Mouse (Mus musculus) layer of hippocampus, postnatal 10 days (tissue): ENCODE results near the gene Gramd1b. TPM values are rescaled to one million over a fixed set of nuclear protein-coding genes. Genes with fewer than 3 reads are reported as not detected.

Experiments
- DNase-seq, 2 experiments: peaks; one replicate each; pipeline ENCODE4 v3.0.0; 2021; ENCODE audit warnings: low spot score in 2 of 2
- long read RNA-seq: library from polyadenylated mRNA; stranded (forward); transcript quantifications from one replicate; pipeline ENCODE4 v2.0.0, GENCODE M21; 2023
- total RNA-seq, 2 experiments: library from RNA; stranded (reverse); gene quantifications; 2 replicates each; pipeline ENCODE4 v1.2.3; 2021

The Gramd1b gene
- 100 to 1,000 TPM; 122 to 128 TPM for total RNA-seq
- long read RNA-seq, partial matches to known transcripts = 12 of 19 reads
- long read RNA-seq, other reads (novel, unspliced or antisense) = 7 of 19 reads

DNA sequence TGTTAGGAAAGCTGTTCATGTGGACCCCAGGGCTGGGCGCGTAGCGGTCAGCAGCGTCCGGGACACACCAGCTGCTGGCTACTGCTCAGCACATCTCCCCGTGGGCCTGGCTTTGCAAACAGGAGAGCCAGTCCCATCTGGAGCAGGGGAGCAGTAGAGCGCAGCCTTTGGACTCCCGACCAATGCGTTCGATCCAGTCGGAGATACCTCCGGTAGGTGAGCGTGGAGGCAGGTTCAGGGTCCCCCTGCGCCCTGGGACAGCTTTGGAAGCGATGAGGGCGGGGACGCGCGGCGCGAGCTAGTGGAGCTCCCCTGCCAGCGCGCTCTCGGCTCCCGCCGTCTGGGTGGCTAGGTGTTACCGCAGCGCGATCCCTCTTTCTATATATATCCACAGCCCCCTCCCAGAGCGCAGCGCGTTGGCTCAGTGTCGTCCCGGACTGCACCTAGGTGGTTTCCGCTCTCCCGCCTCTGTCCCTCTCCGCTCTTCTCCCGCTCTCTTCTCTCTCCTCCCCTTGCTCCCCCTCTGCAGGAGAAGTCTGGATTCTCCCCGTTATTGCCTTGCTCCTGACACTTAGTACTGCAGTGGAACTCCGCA, at the start of gene Gramd1b:
Gene Gramd1b (minus strand): TSS at position 357 of the 595 bp plus-strand sequence.
- peak; percentile 41 to 55 for DNase-seq

DNA sequence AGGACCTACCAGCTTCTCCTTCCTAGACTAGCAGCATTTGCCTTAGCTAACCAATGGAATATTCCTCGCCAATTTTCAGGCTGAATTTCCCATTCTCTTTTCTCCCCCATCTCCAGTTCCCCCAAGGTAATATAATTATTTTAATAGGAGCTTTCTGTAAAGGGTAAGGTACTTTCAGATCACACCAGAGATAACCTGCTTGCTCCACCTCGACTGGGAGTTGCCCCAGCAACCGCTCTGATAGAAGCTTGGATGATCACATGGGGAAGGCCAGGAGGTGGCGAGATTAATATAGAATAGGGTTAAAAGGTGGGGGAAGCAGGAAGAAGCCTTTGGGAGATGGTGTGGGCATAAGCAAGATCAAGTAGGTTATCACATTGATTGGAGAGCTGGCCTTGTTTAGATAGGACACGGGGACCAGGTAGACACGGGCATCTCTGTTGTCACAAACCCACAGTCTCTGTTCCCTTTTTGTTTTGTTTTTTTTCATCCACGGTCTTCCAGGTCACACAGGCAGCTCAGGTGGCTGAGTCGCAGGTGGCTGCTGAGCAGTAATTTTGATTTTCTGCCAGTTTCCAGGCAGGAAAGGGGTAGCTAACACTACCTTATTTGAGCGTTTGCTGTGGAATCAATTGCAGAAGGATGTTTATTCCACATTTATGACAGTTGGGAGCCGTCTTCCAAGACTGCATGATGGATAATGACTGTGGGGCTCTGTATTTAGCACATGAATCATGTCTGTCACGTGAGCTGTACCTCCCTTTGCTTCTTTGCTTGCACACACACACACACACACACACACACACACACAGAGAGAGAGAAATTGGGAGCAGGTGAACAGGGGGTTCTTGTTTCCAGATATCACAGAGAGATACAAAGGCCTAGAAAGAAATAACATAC, 47.8 kb upstream of the Gramd1b start:
- DNase-seq = no peak

- no peak for DNase-seq
Observed at GRCm38 (mm10) chr9:40577132-40577531, 45.9 kb upstream of the Gramd1b start.

GRCm38 (mm10) chr9:40575053-40575985, 44.1 kb upstream of the Gramd1b start:
- no peak for DNase-seq

- DNase-seq = no peak
Observed at GRCm38 (mm10) chr9:40571280-40571679, 40.1 kb upstream of the Gramd1b start.

DNA sequence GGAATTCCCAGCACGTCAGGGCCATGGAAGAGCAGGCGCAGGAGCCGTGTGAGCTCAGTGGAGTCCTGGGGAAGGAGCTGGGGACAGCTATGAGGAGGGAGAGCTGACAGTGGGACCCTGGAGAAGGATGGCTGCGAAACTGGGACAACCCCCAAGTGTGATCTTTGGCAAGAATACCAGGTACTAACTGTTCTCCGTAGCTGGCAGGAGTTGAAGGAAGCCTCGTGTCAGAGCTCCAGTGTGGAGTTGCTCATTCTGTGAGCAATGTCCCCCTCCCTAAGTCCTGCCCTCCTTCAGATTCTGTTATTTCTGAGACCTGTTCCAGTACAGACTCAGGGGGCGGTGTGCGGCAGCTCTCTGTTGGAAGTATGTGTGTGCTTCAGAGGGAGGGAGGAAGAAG, 36.9 kb upstream of the Gramd1b start:
- DNase-seq = peak in 1 of 2 experiments; percentile 27

DNA sequence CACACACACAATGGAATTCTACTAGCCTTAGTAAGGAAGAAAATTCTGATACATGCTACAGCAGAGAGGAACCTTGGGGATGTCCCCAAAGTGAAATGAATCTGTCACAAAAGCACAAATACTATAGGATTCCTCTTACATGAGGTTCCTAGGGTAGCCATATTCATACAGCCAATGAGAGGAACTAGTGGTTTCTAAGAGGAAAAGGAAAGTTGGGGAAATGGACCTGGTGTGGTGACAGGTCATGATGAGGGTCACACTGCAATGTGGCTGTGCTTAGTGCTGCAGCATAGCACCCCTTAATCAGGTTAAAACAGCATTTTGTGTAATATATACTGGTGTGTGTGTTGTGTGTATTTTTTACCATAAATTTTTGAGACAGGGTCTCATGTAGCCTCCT, 32.6 kb upstream of the Gramd1b start:
- DNase-seq = no peak

DNA sequence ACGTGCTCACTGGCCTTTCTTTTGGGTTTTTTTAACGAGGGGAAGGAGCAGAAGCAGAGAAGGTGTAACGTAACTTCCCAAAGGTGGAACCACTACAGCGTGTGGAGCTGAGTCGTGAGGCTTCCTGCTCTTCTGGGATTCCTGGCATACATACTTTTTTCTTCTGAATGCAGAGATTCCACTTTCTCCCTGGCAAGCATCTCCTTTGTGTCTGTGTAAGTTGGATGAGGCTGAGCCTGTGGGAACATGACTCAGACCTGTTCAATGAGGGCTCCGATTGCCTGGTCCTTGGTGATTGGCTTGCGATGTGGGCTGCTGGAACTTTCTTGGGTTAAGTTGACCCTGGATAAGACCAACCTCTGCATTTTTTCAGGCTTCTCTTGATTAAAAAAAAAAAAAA, 28.5 kb upstream of the Gramd1b start:
- DNase-seq = no peak

DNA sequence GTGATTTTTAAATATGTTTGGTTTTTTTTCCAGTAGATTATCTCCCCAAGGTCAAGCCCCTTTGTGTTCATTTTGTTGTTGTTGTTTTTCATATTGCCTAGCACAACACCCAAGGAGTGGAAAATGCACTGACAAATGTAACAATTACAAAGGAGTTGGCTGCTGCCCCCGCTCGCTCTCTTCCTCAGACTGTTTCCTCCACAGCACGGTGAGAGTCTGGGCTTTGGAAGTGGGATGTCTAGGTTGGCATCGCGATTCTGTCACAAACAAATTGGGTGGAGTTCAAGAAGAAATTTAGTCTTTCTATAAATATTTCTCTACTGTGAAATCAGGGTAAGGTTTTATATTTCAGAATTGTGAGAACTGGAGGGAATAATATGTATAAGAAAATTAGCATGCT, 26.6 kb upstream of the Gramd1b start:
- no peak for DNase-seq

DNA sequence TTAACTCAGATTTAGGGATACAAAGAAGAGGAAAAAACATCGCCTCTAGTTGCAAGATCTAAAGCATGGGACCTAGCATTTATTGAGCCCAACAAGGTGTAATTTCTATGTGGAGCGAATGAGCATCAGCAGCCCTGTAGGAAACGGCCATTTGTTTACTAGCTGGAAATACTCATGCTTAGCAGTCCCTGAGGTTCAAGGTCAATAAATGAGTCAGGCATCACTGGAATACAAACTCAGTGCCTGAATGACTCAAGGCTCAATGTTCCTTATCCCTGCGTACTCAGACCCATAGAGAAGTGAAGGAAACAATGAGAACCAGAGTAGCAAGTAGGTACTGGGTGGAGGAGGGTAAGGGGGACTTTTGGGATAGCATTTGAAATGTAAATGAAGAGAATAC, 25.2 kb upstream of the Gramd1b start:
- DNase-seq = no peak

GRCm38 (mm10) chr9:40555243-40555642, 24.1 kb upstream of the Gramd1b start:
- DNase-seq = no peak

DNA sequence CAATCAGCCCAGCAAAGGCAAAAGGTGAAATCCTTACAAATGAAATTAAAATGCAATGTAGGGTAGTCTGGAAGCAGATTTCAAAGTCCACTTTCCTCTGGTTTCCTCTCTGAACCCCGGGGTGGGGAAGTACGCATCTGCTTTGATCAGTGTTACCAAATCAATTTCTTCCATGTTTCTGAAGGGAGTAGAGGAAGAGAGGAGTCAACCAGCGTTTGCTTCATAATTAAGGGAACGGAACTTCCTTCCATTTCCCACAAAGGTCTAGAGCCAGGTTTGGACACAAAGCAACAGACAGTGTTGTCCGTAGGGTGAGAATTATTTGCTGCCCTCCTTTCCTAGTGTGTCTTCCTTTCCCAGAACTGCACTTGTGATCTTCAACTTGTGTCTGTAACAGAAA, 16.7 kb upstream of the Gramd1b start:
- no peak for DNase-seq

DNA sequence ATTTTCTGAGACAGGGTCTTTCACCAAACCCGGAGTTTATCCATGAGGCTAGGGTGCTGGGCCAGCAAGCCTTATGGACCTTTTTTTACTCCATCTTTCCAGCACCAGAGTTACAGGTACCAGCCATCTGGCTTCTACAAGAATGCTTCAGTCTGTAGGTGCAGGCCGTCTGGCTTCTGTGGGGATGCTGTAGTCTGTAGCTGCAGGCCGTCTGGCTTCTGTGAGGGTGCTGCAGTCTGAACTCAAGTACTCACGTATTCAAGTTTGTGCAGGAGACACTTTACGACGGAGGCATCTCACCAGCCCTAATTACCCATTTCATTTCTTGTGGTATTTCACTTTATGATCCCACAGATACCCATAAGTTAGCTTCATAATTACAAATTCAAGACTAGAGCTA, 14.0 kb upstream of the Gramd1b start:
- DNase-seq = no peak

DNA sequence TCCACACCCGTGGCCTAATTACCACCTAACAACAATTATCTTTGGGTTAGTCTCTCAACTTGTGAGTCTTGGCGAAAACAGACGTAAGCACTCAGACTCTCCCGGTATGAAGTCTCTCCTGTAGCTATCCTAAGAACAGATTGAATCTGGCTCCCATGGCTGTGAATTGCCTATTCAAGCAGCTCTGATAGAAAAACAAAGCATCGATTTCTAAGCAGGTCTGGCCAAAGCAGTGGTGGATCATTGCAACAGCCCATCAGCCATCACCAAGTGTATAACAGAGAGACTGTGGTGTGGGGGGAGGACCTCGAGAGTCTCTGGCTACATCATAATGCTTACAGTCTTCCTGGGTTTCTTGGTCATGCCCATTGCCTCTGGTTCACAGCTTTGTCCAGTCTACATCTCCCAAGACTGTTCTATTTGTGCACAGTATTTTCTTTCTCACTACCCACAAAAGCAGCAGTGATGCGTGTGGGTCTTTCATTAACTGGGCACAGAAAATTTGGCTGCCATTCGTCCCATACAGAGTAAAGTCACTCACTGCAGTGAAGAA, 8.5 kb upstream of the Gramd1b start:
- no peak for DNase-seq

DNA sequence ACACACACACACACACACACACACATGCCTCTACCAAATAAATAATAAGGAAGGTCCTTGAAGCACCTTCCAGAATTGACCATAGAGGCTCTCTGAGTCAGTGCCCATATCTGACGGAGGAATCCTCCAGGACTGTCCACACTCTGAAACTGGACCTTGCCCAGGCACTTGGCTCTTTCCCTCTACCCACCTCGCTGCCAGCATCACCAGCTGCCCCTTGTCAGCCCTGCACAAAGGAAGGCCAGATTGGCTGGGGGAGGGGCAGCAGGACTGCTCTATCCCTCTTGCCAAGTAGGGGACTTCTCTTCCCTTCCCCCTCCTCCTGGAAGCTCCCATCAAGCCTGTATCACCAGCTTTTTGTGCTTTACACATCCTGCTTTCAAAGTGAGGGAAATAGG, 6.5 kb upstream of the Gramd1b start:
- DNase-seq = peak; percentile 89 to 91

DNA sequence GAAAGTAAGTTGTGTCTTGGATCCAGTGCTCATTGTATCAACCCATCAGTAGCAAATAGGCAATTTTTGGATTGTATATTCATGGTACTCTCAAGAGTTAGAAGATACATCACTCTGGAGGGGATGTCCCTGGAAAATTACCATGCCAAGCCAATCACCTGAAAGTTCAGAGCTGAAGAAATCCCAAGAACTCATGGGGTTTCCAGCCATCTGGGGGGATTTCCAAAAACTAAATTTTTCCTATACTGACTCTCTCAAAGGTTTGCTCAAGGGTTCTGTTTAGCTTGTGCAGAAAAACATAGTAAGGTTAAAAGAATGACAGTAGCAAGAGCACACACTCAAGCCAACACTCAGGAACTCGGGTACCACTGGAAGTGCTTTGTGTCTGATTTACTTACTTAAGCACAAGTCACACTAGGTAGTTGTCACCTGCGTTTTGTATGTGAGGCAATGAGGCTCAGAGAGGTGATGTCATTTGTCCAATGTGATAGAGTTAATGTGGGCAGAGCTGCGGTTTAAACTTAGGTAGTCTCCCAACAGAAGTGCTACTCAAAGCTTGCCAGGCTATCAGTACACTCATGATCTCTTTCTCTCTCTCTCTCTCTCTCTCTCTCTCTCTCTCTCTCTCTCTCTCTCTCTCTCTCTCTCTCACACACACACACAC, 6.0 kb upstream of the Gramd1b start:
- no peak for DNase-seq

- DNase-seq = no peak
Observed at GRCm38 (mm10) chr9:40530536-40530935, 647 bp downstream of the Gramd1b start.

DNA sequence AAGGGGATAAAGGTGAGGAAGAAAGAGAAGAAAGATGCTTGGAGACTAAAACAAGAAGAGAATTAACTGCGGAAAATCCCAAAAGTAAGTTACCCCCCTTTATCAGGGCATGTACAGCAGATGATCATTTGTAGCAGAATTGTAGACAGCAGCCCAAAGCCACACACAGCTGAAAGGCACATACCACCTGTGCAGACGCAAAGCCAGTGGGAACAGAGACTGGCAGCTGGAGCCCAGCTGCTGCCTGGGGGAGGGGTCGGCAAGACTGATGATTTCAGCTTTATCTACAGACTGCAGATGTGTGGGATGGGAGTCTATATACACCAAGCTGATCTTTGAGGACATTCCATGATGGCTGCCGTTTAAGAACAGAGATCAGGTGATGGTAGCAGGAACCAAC, 2.5 kb downstream of the Gramd1b start:
- DNase-seq = no peak

- DNase-seq = no peak
Observed at GRCm38 (mm10) chr9:40526928-40527327, 4.3 kb downstream of the Gramd1b start.

DNA sequence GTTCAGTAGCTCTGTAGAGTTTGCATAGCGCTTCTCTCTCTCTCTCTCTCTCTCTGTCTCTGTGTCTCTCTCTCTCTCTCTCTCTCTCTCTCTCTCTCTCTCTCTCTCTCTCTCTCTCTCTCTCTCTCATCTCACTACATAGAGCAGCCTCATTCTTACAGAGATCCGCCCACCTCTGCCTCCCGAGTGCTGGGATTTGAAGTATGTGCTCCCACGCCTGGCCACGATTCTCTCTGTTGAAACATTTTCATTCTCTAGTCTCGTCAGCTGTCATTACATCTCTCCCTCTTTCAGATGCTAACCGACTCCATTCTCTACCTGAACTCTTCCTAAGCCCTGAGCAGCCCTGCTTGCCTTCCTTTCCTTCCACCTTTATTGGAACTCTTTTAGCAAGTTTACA, 9.0 kb downstream of the Gramd1b start:
- DNase-seq = no peak

DNA sequence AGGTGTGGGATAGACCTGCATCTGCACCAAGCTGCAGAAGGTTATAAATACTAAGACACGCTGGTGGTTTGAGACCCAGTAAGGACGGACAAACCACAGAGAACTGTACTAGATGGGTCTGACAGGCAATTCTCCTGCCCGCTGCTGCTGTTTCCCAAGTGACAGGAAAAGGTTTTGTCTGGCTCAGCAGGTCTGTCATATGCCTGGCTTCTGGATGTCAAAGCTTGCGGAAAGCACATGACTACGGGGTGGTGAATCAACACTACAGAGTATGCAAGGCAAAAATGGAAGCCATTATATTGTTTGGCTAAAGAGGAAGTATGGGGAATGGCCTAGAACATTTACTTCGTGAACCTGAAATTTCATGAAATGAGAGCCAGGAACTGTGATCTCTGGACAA, 10.1 kb downstream of the Gramd1b start:
- DNase-seq = no peak
